Mouse (Mus musculus): ENCODE data around the gene Tsnax. TPM values are rescaled to one million over a fixed set of nuclear protein-coding genes. Genes with fewer than 3 reads are reported as not detected.

The Tsnax gene
- polyA plus RNA-seq, 1 experiment = 13.9 TPM

- Histone ChIP-seq H3K4me3 (replicated peaks; ENCODE audit: control insufficient read depth, low read depth, low read length) (no peak overlapping the region), H3K4me1 (ENCODE audit: control insufficient read depth, insufficient read depth, low read length) (no peaks in the 10 kb centered on the region; the same call in 1 of the 2 replicates), H3K27ac (ENCODE audit: control insufficient read depth, insufficient read depth, low read depth, low read length, poor library complexity) (no peak overlapping the region)
- no peak for TF ChIP-seq POLR2A (IDR thresholded peaks at IDR 0.05; ENCODE audit: borderline replicate concordance, control insufficient read depth, low read depth, low read length)
- no peak for TF ChIP-seq CTCF (IDR thresholded peaks at IDR 0.05; ENCODE audit: control insufficient read depth, insufficient read depth, low read length)
- WGBS = 70% methylated on average over 5 of the region's 5 CpGs
Measured at GRCm38 (mm10) chr8:125049051-125049750, 36.4 kb downstream of the Tsnax start.

- H3K27ac ChIP-seq (ENCODE audit: control insufficient read depth, insufficient read depth, low read depth, low read length, poor library complexity) = no peak overlapping the region
- H3K4me3 ChIP-seq (replicated peaks; ENCODE audit: control insufficient read depth, low read depth, low read length) = no peak overlapping the region
- no peak for TF ChIP-seq POLR2A (IDR thresholded peaks at IDR 0.05; ENCODE audit: borderline replicate concordance, control insufficient read depth, low read depth, low read length)
- TF ChIP-seq CTCF (IDR thresholded peaks at IDR 0.05; ENCODE audit: control insufficient read depth, insufficient read depth, low read length) = no peak
- WGBS = 67% methylated on average over 6 of the region's 6 CpGs
- no peaks in the 10 kb centered on the region; the same call in 1 of the 2 replicates for H3K4me1 ChIP-seq (ENCODE audit: control insufficient read depth, insufficient read depth, low read length)
Measured at GRCm38 (mm10) chr8:125049826-125050225, 37.0 kb downstream of the Tsnax start.

GRCm38 (mm10) chr8:125052026-125052425, 39.2 kb downstream of the Tsnax start:
- 35% methylated on average over 2 of the region's 2 CpGs for WGBS
- Histone ChIP-seq H3K4me1 (ENCODE audit: control insufficient read depth, insufficient read depth, low read length) (no peaks in the 10 kb centered on the region; the same call in 1 of the 2 replicates), H3K4me3 (replicated peaks; ENCODE audit: control insufficient read depth, low read depth, low read length) (no peak overlapping the region), H3K27ac (ENCODE audit: control insufficient read depth, insufficient read depth, low read depth, low read length, poor library complexity) (no peak overlapping the region)
- TF ChIP-seq POLR2A (IDR thresholded peaks at IDR 0.05; ENCODE audit: borderline replicate concordance, control insufficient read depth, low read depth, low read length) = no peak
- peak; percentile 92 for TF ChIP-seq CTCF (IDR thresholded peaks at IDR 0.05; ENCODE audit: control insufficient read depth, insufficient read depth, low read length)

- no peak for TF ChIP-seq POLR2A (IDR thresholded peaks at IDR 0.05; ENCODE audit: borderline replicate concordance, control insufficient read depth, low read depth, low read length)
- no peak for TF ChIP-seq CTCF (IDR thresholded peaks at IDR 0.05; ENCODE audit: control insufficient read depth, insufficient read depth, low read length)
- WGBS = 1% methylated on average over 61 of the region's 65 CpGs
- H3K4me3 ChIP-seq (replicated peaks; ENCODE audit: control insufficient read depth, low read depth, low read length) = peak within 1 kb of the TSS; percentile 61
- no peaks in the 10 kb centered on the region; the same call in 1 of the 2 replicates for H3K4me1 ChIP-seq (ENCODE audit: control insufficient read depth, insufficient read depth, low read length)
- H3K27ac ChIP-seq (ENCODE audit: control insufficient read depth, insufficient read depth, low read depth, low read length, poor library complexity) = peak within 1 kb of the TSS; percentile 69
Measured at GRCm38 (mm10) chr8:125053505-125054435, 41.0 kb downstream of the Tsnax start, which contains the start of gene Disc1. Gene Disc1, plus strand, starts transcription at chr8:125054195.

- TF ChIP-seq CTCF (IDR thresholded peaks at IDR 0.05; ENCODE audit: control insufficient read depth, insufficient read depth, low read length) (no peak), POLR2A (IDR thresholded peaks at IDR 0.05; ENCODE audit: borderline replicate concordance, control insufficient read depth, low read depth, low read length) (peak; percentile 64; the same call in 1 of the 2 replicates)
- Histone ChIP-seq H3K27ac (ENCODE audit: control insufficient read depth, insufficient read depth, low read depth, low read length, poor library complexity) (peak overlapping the region; percentile 69), H3K4me3 (replicated peaks; ENCODE audit: control insufficient read depth, low read depth, low read length) (peak overlapping the region; percentile 61), H3K4me1 (ENCODE audit: control insufficient read depth, insufficient read depth, low read length) (no peaks in the 10 kb centered on the region; the same call in 1 of the 2 replicates)
- WGBS = under 1% methylated on average over 38 of the region's 38 CpGs
Measured at GRCm38 (mm10) chr8:125054436-125054810, 41.6 kb downstream of the Tsnax start.

- TF ChIP-seq CTCF (IDR thresholded peaks at IDR 0.05; ENCODE audit: control insufficient read depth, insufficient read depth, low read length) = no peak
- TF ChIP-seq POLR2A (IDR thresholded peaks at IDR 0.05; ENCODE audit: borderline replicate concordance, control insufficient read depth, low read depth, low read length) = no peak
- H3K4me3 ChIP-seq (replicated peaks; ENCODE audit: control insufficient read depth, low read depth, low read length) = no peak overlapping the region
- no peaks in the 10 kb centered on the region for H3K4me1 ChIP-seq (ENCODE audit: control insufficient read depth, insufficient read depth, low read length)
- 81% methylated on average over 8 of the region's 8 CpGs for WGBS
- no peak overlapping the region for H3K27ac ChIP-seq (ENCODE audit: control insufficient read depth, insufficient read depth, low read depth, low read length, poor library complexity)
Measured at GRCm38 (mm10) chr8:125060904-125061303, 48.1 kb downstream of the Tsnax start.

- WGBS = 85% methylated on average over 6 of the region's 6 CpGs
- TF ChIP-seq POLR2A (IDR thresholded peaks at IDR 0.05; ENCODE audit: borderline replicate concordance, control insufficient read depth, low read depth, low read length) = no peak
- TF ChIP-seq CTCF (IDR thresholded peaks at IDR 0.05; ENCODE audit: control insufficient read depth, insufficient read depth, low read length) = no peak
- Histone ChIP-seq H3K27ac (ENCODE audit: control insufficient read depth, insufficient read depth, low read depth, low read length, poor library complexity) (no peak overlapping the region), H3K4me3 (replicated peaks; ENCODE audit: control insufficient read depth, low read depth, low read length) (no peak overlapping the region), H3K4me1 (ENCODE audit: control insufficient read depth, insufficient read depth, low read length) (peaks cover 7% of the 10 kb centered on the region)
Measured at GRCm38 (mm10) chr8:125065596-125065995, 52.8 kb downstream of the Tsnax start.
